Mouse (Mus musculus): ENCODE results near the gene Gm10428. TPM values are rescaled to one million over a fixed set of nuclear protein-coding genes. Genes with fewer than 3 reads are reported as not detected.
A peak's percentile ranks its signal among the peaks of the same experiment; 100 is the strongest.
"Not testable (repeated sequence)": the region's sequence is repeated elsewhere in the genome, so short reads cannot be mapped to it uniquely, and the experiment has no call there.

Gene Gm10428
- not detected for total RNA-seq (2021)
- long read RNA-seq, experiment 1 = 0 reads
- long read RNA-seq, experiment 2 = 0 reads

GRCm38 (mm10) chr11:62752780-62753179, at the start of gene Gm10428:
Gm10428 (plus strand) TSS chr11:62753100.
- no peak for DNase-seq (ENCODE audit: low spot score in 2 of 2)

DNA sequence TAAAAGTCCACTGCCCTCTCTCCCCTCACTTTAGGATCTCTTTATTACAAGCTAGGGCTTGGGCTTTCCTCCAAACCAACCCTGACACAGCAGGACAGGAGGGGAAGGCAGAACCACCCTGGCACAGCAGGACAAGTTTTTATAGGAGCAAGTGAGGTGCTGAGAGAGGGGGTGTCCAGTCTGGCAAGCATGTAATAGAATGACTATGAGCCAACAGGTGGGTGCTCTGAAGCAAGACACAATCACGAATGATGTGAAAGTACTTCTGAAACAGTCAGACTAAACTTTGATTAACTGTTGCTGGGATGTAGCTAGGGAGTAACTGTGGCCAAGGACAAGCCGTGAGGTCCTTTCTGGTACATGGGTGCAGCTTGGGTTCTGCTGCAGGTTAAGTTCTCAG, 46.8 kb upstream of the Gm10428 start:
- no peak for DNase-seq (ENCODE audit: low spot score in 2 of 2)

DNA sequence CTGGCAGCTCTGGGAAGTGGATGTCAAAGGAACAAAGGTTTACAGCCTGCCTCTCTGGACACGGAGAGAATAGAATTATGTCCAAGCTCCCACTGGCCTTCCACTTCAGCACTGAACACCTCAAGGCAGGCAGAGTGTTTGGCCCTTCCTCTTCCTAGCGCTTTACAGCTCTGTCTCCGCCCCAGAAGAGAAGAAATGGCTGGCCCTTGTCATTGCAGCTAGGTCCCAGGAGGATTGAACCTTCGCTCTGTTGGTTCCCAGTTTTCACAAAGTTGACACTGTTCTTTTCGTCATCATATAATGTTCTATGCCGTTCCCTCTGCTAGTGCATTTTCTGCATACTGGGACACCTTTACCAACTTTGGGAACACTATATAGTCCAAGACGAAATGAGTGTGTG, 44.6 kb upstream of the Gm10428 start:
- DNase-seq (ENCODE audit: low spot score in 2 of 2) = no peak

DNA sequence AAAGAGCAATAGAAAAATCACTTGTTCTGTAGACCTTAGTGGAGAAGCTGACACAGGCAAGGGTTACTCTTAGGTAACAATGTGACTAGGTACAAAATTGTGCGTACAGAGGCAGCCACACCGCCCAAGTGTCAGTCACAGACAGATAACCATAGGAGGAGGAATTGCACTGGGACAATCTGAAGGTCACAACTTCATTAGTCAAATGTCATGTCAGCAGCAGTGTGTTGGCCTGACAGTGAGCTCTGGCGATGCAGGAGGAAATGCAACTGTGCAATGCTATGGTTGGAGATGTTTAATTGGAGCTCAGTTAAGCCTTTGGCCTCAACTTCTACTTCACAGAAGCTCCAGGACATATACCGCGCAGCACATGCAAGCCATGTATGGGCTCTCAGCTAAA, 42.2 kb upstream of the Gm10428 start:
- no peak for DNase-seq (ENCODE audit: low spot score in 2 of 2)

DNA sequence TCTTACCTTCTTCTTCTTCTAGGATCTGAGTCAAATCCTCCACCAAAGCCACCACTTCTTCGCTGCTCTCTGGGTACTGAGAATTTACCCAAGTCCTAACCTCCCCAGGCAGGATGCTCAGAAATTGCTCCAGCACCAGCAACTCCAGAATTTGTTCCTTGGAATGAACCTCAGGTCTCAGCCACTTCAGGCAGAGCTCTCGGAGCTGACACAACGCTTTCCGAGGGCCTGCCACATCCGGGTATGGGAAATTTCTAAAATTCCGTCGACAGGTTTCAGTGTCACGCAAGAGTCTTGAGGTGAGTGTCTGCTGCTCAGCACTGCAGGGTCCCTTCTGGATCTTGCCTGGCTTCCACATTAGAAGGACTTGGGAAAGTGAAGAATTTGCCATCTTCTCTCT, 24.6 kb upstream of the Gm10428 start:
- no peak for DNase-seq (ENCODE audit: low spot score in 2 of 2)

- DNase-seq (ENCODE audit: low spot score in 2 of 2) = peak; percentile 82
These were observed 21.4 kb upstream of the Gm10428 start, which contains the start of gene Zfp287 for GRCm38 (mm10) chr11:62731311-62732021. Zfp287 (minus strand) TSS chr11:62731905.

DNA sequence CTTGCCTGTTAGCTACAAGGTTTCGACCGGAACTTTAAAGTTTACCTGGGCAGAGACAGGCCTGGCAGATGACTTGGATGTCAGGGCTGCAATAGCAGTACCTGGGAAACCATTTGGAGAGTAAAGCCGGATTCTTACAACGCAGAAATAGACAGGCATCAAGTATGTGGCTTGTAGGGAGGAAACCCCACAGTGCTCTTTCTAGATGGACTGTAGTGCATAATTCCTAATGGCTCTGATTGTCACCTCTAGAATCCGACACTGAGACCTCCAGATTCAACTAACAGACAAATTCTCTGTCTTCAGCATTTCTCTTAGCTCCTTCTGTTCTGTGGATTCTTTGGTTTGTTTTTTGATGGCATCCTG, 20.9 kb upstream of the Gm10428 start:
- no peak for DNase-seq (ENCODE audit: low spot score in 2 of 2)

DNA sequence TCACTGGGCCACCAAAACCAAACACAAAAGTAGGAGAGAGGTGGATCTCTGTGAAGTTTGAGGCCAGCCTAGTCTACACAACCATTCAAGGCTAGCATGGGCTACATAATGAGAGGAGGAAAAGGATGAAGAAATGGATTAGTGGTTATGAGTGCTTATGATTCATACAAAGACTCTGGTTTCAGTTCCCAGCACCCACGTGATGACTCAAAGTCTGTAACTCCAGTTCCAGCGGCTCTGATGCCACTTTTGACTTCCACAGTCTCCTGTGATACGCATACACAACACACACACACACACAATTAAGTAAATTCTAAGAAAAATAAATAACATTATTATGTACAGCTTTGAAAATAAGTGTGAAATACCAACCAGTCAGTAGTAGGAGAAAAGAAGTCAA, 20.2 kb upstream of the Gm10428 start:
- DNase-seq (ENCODE audit: low spot score in 2 of 2) = no peak

GRCm38 (mm10) chr11:62741186-62741585, 11.7 kb upstream of the Gm10428 start:
- DNase-seq (ENCODE audit: low spot score in 2 of 2) = no peak

DNA sequence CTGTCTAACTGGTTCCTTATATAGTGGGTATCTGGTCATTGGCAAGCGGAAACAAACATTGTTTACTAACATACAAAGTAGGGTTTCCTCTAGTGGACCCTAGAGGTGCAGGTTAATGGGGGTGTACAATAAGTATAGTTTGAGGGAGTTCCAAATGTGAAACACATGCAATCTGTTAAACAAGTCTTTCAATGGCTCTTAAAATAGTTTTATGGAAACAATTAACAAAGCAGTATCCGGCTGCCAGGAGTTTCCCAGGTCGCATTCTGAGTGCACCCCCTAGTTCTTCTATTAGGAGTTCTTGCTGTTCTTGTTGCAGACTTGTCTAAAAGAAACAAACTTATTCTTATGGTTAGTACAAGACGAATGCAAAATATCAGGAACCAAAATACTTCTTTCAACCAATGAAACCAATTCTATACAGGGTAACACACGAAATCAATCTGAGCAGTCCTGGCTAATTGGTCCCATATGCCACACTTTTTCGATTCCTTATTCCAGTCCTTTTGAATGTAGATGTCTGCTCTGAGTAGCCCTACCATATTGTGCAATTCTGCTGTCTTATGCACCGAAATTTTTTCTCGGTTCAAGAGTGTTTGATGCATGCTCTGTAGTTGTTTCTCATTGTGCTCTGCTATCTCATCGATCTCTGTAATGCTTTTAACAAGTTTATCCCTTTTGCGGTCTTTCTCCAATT, 10.5 kb upstream of the Gm10428 start:
- no peak for DNase-seq (ENCODE audit: low spot score in 2 of 2)

DNA sequence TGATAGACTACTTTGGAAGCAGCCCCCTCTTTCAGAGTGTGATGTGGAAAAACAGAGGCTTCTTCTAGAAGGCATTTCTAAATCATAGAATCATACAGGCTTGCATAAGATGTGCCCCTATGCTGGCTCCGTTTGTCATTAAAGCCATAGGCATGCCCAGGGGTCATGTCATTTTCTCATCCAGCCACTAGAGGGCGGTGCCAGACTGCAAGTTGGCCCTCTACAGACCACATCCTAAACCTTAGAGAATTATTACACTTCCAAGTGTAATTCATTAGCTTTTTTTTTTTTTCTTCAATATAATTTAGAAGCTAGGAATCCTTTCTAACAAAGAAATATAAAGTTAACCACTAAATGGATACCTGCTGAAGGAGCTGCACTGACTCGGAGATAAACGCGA, 8.8 kb upstream of the Gm10428 start:
- peak; percentile 69 to 73 for DNase-seq (ENCODE audit: low spot score in 2 of 2)

GRCm38 (mm10) chr11:62746001-62746533, 6.8 kb upstream of the Gm10428 start:
- peak; percentile 57 to 61 for DNase-seq (ENCODE audit: low spot score in 2 of 2)

DNA sequence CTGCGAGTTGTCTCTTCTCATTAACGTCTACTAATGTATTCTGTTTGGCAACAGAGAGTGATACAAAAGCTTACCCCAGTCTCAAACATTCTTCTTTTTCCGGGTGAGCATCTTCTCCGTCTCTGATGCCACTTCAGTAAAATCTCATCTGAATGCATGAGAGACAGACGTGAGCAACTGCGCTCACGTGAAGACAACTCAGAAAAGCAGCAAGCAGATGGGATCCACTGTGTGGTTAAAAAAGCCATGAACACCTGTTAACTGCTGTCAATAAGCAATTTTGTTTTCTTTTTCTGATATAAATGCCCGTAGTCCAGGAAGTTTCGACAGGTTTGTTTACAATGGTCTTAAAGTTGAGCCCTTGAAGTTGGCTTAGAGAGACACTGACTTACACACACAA, 5.7 kb upstream of the Gm10428 start:
- no peak for DNase-seq (ENCODE audit: low spot score in 2 of 2)

DNA sequence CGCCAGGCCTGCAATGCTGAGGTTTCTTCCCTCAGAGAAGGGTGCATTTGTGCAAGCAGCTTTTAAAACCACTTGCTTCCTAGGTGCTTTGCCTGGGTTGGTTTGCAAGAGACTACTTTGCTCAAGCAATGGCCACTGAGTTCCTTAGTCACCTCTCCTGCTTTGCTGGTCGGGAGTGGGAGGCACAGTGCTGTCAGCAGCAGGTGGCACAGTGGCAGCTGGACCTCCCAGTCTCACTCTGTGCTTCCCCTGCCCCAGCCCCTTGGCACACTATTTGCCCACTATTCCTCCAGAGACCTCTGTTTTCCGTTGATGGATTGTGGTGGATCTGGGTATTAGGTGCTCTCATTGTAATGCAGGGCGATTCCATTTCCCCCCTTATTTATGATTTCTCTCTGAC, 4.8 kb upstream of the Gm10428 start:
- DNase-seq (ENCODE audit: low spot score in 2 of 2) = no peak

- not testable (repeated sequence) for DNase-seq (ENCODE audit: low spot score in 2 of 2)
These were observed 3.5 kb upstream of the Gm10428 start for GRCm38 (mm10) chr11:62749445-62749844.

DNA sequence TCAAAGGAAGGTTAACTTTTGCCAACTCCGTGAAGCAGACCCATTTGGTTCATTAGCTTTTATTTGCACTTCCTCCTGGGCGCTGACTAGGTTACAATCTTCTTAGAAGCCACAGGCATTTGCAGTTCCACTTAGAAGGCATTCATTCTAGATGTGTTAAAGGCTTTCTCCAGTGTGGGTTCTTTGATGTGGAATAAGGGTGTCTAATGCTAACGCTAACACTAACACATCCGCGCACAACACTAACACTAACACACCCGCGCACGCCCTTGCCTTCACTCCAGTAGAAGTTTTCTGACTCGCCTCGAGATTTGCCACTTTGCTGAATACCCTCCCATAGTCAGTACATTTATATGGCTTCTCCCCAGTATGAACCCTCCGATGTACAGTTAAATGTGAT, 709 bp upstream of the Gm10428 start:
- DNase-seq (ENCODE audit: low spot score in 2 of 2) = no peak

DNA sequence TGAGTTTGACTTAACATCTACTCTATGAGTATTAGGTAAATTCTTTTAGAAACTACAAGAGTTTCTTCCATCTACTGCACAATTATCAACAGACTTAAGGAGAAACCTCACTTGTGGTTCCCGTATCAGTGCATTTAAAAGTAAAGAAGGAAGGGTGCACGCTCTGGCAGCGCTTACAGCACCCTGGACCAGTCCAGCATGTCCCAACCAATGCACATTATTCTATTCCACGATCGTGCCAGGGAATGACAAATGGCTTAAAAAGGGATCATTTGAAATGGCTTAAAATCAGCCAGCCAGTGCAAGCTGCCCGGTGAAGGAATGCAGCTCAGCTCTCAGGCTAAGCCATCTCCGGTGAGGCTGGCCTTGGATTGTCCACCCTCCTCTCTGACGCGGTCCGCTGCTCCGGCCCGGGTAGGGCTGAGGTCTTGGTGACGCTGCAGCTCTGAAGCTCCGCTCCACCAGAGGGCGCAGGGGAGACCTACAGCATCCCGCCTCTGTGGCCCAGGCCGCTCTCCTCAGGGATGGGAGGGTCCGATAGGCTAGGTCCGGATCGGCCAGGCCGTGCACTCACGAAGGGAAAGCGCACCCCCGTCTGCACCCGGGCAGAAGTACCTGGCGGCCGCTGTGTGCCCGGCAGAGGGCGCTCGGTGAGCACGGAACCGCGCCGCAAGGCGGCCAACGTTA, 3.7 kb downstream of the Gm10428 start:
- DNase-seq (ENCODE audit: low spot score in 2 of 2) = peak; percentile 93 to 94

GRCm38 (mm10) chr11:62757143-62757507, 4.2 kb downstream of the Gm10428 start:
- no peak for DNase-seq (ENCODE audit: low spot score in 2 of 2)

- no peak for DNase-seq (ENCODE audit: low spot score in 2 of 2)
These were observed 5.0 kb downstream of the Gm10428 start for GRCm38 (mm10) chr11:62757906-62758305.

GRCm38 (mm10) chr11:62758491-62758890, 5.6 kb downstream of the Gm10428 start:
- DNase-seq (ENCODE audit: low spot score in 2 of 2) = no peak

DNA sequence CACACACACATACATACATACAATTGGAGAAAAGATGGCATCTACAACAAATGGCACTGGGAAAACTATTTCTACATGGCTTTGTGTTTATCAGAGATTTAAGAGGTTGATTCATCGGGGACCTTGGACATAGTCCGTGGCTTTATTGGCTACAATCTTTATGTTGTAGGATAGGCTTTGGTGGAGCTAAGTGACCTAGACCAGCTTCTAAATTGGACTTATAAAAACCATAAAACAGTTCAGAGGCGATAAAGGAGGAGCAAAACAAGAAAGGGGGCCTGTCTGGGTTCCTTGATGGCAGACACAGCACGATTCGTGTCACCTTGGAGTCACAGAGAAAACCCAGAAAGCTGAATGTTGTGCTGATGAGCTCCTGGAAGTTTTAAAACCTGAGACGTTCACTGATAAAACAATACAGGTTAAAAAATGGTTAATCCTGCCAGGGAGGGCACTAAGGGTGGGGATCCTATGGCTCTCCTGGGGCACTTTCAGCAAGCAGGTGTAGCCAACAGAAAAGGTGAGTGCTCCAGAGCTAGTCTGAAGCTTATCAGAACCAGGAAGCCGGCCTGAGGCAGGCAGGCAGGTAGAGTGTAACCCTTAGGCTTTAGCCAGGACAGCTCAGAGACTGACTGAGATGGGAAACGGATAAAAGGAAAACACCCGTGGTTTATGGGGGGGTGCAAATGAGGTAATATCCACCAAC, 8.0 kb downstream of the Gm10428 start:
- no peak for DNase-seq (ENCODE audit: low spot score in 2 of 2)

Data from adrenal gland, adult 18-20 months (tissue).